Mouse (Mus musculus) naive thymus-derived CD4-positive, alpha-beta T cell, adult 2 months (primary cell): ENCODE data around the gene Eef1g.

Experiments
- DNase-seq: peaks from one replicate; pipeline ENCODE4 v3.0.0-alpha.2; 2011; ENCODE audit warnings: low read depth

Eef1g gene

GRCm38 (mm10) chr19:9026634-9027033, 59.8 kb downstream of the Eef1g start:
- no peak for DNase-seq

GRCm38 (mm10) chr19:9027795-9028194, 61.0 kb downstream of the Eef1g start:
- DNase-seq = no peak
